Mouse (Mus musculus): ENCODE data around the gene Trdmt1.

The Trdmt1 gene

DNA sequence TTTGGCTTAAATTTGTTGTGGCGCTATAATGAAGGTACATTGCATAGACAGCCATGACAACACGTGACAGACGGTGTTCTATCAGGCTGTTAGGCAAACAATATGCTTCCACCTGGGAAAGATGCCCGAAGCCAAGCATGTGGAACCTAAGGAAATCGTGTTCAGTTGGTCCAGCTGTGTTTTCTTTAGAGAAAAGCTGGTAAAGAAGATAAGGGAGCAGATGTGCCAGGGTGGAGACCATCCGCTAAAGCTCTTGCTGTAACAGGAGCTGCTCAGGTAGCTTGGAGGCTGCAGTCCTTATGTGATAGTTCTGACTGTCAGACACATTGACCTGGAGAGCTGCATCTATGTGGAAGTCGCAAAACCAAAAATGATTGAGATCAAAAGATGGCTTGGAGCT is 45.3 kb downstream of the Trdmt1 start:
- DNase-seq (ENCODE audit: low read depth): no peak

DNA sequence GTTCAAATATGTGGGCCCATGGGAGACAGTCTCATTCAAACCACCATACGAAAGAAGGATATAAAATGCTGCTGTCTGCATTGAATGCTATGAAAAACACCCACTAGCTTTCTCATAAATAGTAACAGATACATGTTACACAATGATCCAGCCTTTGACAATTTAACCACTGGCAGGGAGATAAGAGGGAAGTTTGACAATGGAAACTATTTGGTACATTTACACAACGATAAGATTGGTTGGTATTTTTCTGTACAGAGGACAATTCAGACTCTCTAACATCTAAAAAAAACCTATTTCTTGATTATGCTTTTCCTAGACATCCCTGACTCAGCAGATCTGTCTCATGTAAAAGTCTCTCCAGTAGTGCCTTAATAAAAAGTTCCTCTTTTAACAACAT is 48.4 kb downstream of the Trdmt1 start:
- no peak for DNase-seq (ENCODE audit: low read depth)

DNA sequence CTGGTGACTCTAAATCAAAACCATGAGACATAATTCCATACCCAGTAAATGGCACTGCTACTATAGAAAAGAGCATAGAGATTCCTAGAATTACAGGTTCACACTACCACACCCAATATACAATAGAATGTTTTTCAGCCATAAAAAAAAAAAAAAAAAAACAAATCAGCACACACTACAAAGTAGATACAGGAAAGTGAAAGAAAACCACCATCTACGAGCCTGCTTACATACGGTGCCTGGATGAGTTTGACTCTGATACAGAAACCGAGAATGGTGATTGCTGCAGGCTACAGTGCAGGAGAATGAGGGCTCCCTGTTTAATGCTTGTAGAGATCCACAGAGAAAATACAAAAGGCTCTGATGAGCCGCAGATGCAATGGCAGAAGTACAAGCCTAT is 51.5 kb downstream of the Trdmt1 start:
- DNase-seq (ENCODE audit: low read depth): no peak

DNA sequence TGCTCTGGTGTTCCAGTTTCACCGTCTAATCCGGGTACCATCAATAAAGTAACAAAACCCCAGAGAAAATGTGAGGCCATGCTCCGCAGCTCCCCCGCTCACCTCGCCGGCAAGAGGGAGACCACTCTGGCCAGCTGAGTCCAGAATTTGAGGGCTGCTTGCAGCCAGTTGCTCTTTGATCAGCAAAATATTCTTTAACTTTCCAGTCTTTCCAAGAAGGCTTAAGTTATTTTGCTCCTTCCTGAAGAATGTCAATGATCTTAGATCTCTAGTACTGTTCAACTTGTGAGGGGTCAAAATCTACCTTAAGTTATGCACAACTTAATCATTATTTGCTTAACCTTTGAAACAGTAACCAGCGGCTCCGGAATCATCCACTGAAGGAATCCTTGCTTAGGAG is 52.7 kb downstream of the Trdmt1 start, which contains the start of gene Cubn:
Gene Cubn (minus strand): TSS at position 80 of the 400 bp plus-strand sequence.
- no peak for DNase-seq (ENCODE audit: low read depth)

DNA sequence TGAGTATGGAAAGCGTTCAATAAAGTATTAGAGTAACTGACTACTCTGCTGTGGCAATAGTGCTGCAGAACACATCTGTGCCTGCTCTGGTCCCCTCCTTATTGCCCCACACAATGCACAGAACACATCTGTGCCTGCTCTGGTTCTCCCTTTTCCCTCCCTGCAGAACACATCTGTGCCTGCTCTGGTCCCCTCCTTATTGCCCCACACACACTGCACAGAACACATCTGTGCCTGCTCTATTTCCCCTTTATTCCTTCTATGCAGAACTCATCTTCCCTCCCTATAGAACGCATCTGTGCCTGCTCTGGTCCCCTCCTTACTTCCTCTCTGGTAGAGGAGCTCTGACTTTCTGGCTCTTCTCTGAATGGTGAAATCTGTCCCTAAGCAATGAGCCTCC is 54.0 kb downstream of the Trdmt1 start:
- DNase-seq (ENCODE audit: low read depth): no peak

GRCm38 (mm10) chr2:13486470-13486869 is 58.0 kb downstream of the Trdmt1 start:
- no peak for DNase-seq (ENCODE audit: low read depth)

DNA sequence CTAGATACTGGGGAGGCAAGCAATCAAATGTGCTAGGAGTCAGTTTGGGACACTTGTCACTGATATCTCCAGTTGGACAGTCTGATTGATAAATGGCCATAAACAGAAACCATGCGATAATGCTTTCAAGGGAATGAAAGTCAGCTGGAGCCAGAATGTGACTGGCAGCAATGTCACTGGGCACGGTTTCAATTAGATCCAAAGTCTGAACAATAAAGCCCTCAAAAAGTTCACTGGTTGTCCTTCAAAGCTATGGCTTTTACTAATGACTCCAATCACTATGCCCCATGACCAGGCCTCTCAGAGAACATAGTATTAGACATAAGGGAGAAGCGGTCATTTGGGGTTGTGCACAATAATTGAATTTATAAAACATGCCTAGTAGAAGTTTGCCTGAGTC is 59.9 kb downstream of the Trdmt1 start:
- DNase-seq (ENCODE audit: low read depth): no peak

DNA sequence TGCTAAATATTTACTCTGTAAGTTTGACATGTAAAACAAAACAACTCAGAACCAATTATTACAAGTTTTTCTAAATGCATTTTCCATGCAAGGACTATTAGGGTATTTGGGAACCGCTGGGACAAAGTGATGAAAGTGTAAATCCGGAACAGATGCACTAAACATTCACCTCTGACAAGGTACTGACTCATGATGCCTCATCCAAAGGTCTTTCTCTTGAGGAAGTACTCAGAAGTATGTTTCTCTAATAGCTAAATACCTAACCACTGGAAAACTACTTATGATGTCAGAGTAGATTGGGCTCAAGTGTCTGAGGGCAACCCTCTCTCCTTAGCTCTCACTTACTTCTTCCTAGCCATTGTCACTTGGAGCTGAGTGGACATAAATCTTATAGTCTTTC is 63.7 kb downstream of the Trdmt1 start:
- DNase-seq (ENCODE audit: low read depth): no peak

- no peak for DNase-seq (ENCODE audit: low read depth)
Observed at GRCm38 (mm10) chr2:13479165-13479564, 65.3 kb downstream of the Trdmt1 start.

- DNase-seq (ENCODE audit: low read depth): no peak
Observed at GRCm38 (mm10) chr2:13470108-13470507, 74.4 kb downstream of the Trdmt1 start.

GRCm38 (mm10) chr2:13469641-13470040 is 74.8 kb downstream of the Trdmt1 start:
- DNase-seq (ENCODE audit: low read depth): no peak

GRCm38 (mm10) chr2:13466685-13467084 is 77.8 kb downstream of the Trdmt1 start:
- no peak for DNase-seq (ENCODE audit: low read depth)
